Comparison of ENCODE assay signal across 8 mouse cellular contexts in the genomic region with DNA sequence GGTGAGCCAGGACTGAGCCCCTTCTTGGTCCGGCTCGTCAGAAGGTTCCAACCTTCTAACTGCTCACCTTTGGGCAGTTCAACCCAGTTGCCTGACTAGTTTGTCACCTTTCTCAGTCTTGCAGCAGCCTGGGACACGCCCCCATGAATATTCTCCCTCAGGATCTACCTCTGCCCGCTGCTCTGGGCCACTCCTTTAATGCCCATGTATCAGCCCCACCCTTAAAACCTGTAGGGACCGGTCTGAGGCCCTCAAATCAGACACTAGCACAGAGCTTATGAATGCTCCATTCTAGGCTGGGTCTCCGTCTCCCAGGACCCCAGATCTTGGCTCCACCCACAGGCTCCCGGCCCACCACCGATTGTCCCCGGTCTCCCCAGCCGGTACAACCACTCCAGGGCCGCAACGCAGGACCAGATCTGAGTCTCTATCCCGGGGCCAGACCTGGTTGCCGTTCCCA. TPM values are rescaled to one million over a fixed set of nuclear protein-coding genes. Genes with fewer than 3 reads are reported as not detected.
A peak's percentile ranks its signal among the peaks of the same experiment; 100 is the strongest.
DNase-seq lines count a peak whose midpoint lies in the region; ATAC-seq and TF ChIP-seq lines count a peak whose summit lies in the region.

No protein-coding gene starts in this region.

- H3K27me3 ChIP-seq in heart, adult 2 months (ENCODE audit: control insufficient read depth, insufficient read depth, low read length): no peaks in the 10 kb centered on the region
- H3K27me3 ChIP-seq in hindbrain, embryonic 12.5 days: no peaks in the 10 kb centered on the region
- H3K27me3 ChIP-seq in liver, embryonic 16.5 days (ENCODE audit: control insufficient read depth, insufficient read depth, low read depth, low read length): no peaks in the 10 kb centered on the region

- 9% methylated on average over 14 of the region's 14 CpGs for WGBS in heart, adult 2 months
- 11% methylated on average over 14 of the region's 14 CpGs for WGBS in hindbrain, embryonic 12.5 days
- 8% methylated on average over 14 of the region's 14 CpGs for WGBS in liver, embryonic 16.5 days (ENCODE audit: insufficient replicate concordance)

- TF ChIP-seq POLR2A in heart, adult 2 months (IDR thresholded peaks at IDR 0.05; ENCODE audit: insufficient read depth, low read depth, low read length): no peak

- H3K9ac ChIP-seq in heart, adult 2 months (ENCODE audit: low read depth, low read length): peak overlapping the region; percentile 84
- peak overlapping the region; percentile 78 for H3K9ac ChIP-seq in hindbrain, embryonic 12.5 days
- H3K9ac ChIP-seq in liver, embryonic 16.5 days (ENCODE audit: low read depth, low read length): peak overlapping the region; percentile 74

- peaks cover 12% of the 10 kb centered on the region for H3K36me3 ChIP-seq in heart, adult 2 months (ENCODE audit: control insufficient read depth, insufficient read depth, low read length)
- peaks cover 40% of the 10 kb centered on the region for H3K36me3 ChIP-seq in hindbrain, embryonic 12.5 days
- peaks cover 24% of the 10 kb centered on the region for H3K36me3 ChIP-seq in liver, embryonic 16.5 days (ENCODE audit: control insufficient read depth, insufficient read depth)

- intact Hi-C loops in heart, adult 2 months (cut with DNase I): loop anchor here (5.0 to 10.0 kb wide), 2 partner anchors 208 to 970 kb away; a partner anchor contains a TSS
- intact Hi-C loops in heart, postnatal 25 days (cut with DNase I): loop anchor here (10.0 kb wide), 1 partner anchor 850 kb away; a partner anchor contains a TSS

- no peak for TF ChIP-seq EP300 in heart, adult 2 months (IDR thresholded peaks at IDR 0.05; ENCODE audit: insufficient read depth, low read depth, low read length)

- peak; percentile 64; the same call in 1 of the 2 replicates for ATAC-seq in hindbrain, embryonic 12.5 days (ENCODE audit: low FRiP score)
- peak; percentile 33 for ATAC-seq in liver, embryonic 16.5 days (ENCODE audit: low read depth)

- H3K79me2 ChIP-seq in heart, adult 2 months (replicated peaks; ENCODE audit: control insufficient read depth, insufficient read depth, low read length): no peaks in the 10 kb centered on the region; the same call in 1 of the 2 replicates

- no peak for TF ChIP-seq CTCF in heart, adult 2 months (IDR thresholded peaks at IDR 0.05)

- peak overlapping the region; percentile 93 for H3K4me2 ChIP-seq in hindbrain, embryonic 12.5 days (replicated peaks)
- peak overlapping the region; percentile 96 for H3K4me2 ChIP-seq in liver, embryonic 16.5 days (ENCODE audit: low read depth, low read length)

- DNase-seq in heart, adult 2 months: no peak
- no peak for DNase-seq in heart, postnatal 25 days (ENCODE audit: low spot score)
- DNase-seq in ZHBTc4 (ENCODE audit: low read depth, low spot score): peak; percentile 86
- DNase-seq in adrenal gland, adult 18-20 months (ENCODE audit: low spot score in 2 of 2): no peak
- DNase-seq in ovary, adult 18-20 months (ENCODE audit: low spot score): no peak
- no peak for DNase-seq in right cerebral cortex, adult 18-20 months

- no peaks in the 10 kb centered on the region for H3K9me3 ChIP-seq in hindbrain, embryonic 12.5 days (replicated peaks)
- H3K9me3 ChIP-seq in liver, embryonic 16.5 days (replicated peaks; ENCODE audit: control insufficient read depth, low read length): no peaks in the 10 kb centered on the region

- peak overlapping the region; percentile 92 for H3K4me3 ChIP-seq in heart, adult 2 months
- H3K4me3 ChIP-seq in hindbrain, embryonic 12.5 days: peak overlapping the region; percentile 87
- H3K4me3 ChIP-seq in liver, embryonic 16.5 days (ENCODE audit: low read depth, low read length): peak overlapping the region; percentile 87

- peaks cover 14% of the 10 kb centered on the region for H3K4me1 ChIP-seq in heart, adult 2 months (ENCODE audit: control insufficient read depth, insufficient read depth, low read length)
- H3K4me1 ChIP-seq in hindbrain, embryonic 12.5 days: peaks cover 49% of the 10 kb centered on the region
- peaks cover 54% of the 10 kb centered on the region for H3K4me1 ChIP-seq in liver, embryonic 16.5 days (ENCODE audit: control insufficient read depth, low read depth, low read length)

- peak overlapping the region; percentile 78 for H3K27ac ChIP-seq in heart, adult 2 months
- H3K27ac ChIP-seq in hindbrain, embryonic 12.5 days: peak overlapping the region; percentile 70
- peak overlapping the region; percentile 70 for H3K27ac ChIP-seq in liver, embryonic 16.5 days (ENCODE audit: low read length)

RNA-seq across cellular contexts. Expression of a gene that starts 0.6 kb away (rescaled TPM):
- total RNA-seq in heart, adult 2 months (2021): 100 to 1,000 TPM; 496 to 617 TPM
- 580 and 697 TPM in 2 replicates for polyA plus RNA-seq in heart, adult 2 months (2012; rRNA removed)
- total RNA-seq in heart, postnatal 25 days (2021): 100 to 1,000 TPM; 507 to 553 TPM
- polyA plus RNA-seq in hindbrain, embryonic 12.5 days (2016; fragmentation: Nextera tagmentation; extraction: Ambion mirVana): 607 and 682 TPM in 2 replicates
- 460 and 502 TPM in 2 replicates for polyA plus RNA-seq in liver, embryonic 16.5 days (2015; fragmentation: Nextera tagmentation; extraction: Ambion mirVana)
- 100 to 1,000 TPM; 934 to 965 TPM for total RNA-seq in adrenal gland, adult 18-20 months (2021)

RNA-seq across cellular contexts. Expression of a gene that starts 3.1 kb away (rescaled TPM):
- 10 to 100 TPM; 15.9 to 18.2 TPM for total RNA-seq in heart, adult 2 months (2021)
- polyA plus RNA-seq in heart, adult 2 months (2012; rRNA removed): 24.1 and 24.9 TPM in 2 replicates
- total RNA-seq in heart, postnatal 25 days (2021): 10 to 100 TPM; 15.8 to 16.7 TPM
- 28.7 and 30.3 TPM in 2 replicates for polyA plus RNA-seq in hindbrain, embryonic 12.5 days (2016; fragmentation: Nextera tagmentation; extraction: Ambion mirVana)
- 11.0 and 13.9 TPM in 2 replicates for polyA plus RNA-seq in liver, embryonic 16.5 days (2015; fragmentation: Nextera tagmentation; extraction: Ambion mirVana)
- 10 to 100 TPM; 37.7 to 42.0 TPM for total RNA-seq in adrenal gland, adult 18-20 months (2021)

RNA-seq across cellular contexts. Expression of a gene that starts 6.4 kb away (rescaled TPM):
- under 1 TPM; 0.13 to 0.34 TPM for total RNA-seq in heart, adult 2 months (2021)
- 0.64 and 1.1 TPM in 2 replicates for polyA plus RNA-seq in heart, adult 2 months (2012; rRNA removed)
- total RNA-seq in heart, postnatal 25 days (2021): under 1 TPM; 0.20 to 0.34 TPM
- polyA plus RNA-seq in hindbrain, embryonic 12.5 days (2016; fragmentation: Nextera tagmentation; extraction: Ambion mirVana): 0.89 and 1.0 TPM in 2 replicates
- polyA plus RNA-seq in liver, embryonic 16.5 days (2015; fragmentation: Nextera tagmentation; extraction: Ambion mirVana): 0.16 and 0.30 TPM in 2 replicates
- under 1 TPM; 0.30 to 0.35 TPM for total RNA-seq in adrenal gland, adult 18-20 months (2021)

RNA-seq across cellular contexts. Expression of a gene that starts 9.8 kb away (rescaled TPM):
- 100 to 1,000 TPM in 1 of 2 experiments, 1 to 10 TPM in 1; 6.4 to 134 TPM for total RNA-seq in heart, adult 2 months (2021)
- 49.3 and 93.6 TPM in 2 replicates for polyA plus RNA-seq in heart, adult 2 months (2012; rRNA removed)
- 100 to 1,000 TPM in 1 of 2 experiments, 10 to 100 TPM in 1; 13.6 to 153 TPM for total RNA-seq in heart, postnatal 25 days (2021)
- 4.2 and 5.3 TPM in 2 replicates for polyA plus RNA-seq in hindbrain, embryonic 12.5 days (2016; fragmentation: Nextera tagmentation; extraction: Ambion mirVana)
- 0.27 and 0.32 TPM in 2 replicates for polyA plus RNA-seq in liver, embryonic 16.5 days (2015; fragmentation: Nextera tagmentation; extraction: Ambion mirVana)
- 10 to 100 TPM; 64.8 to 96.6 TPM for total RNA-seq in adrenal gland, adult 18-20 months (2021)

RNA-seq across cellular contexts. Expression of a gene that starts 11.0 kb away (rescaled TPM):
- not detected for total RNA-seq in heart, adult 2 months (2021)
- polyA plus RNA-seq in heart, adult 2 months (2012; rRNA removed): not detected in 2 replicates
- total RNA-seq in heart, postnatal 25 days (2021): not detected
- polyA plus RNA-seq in hindbrain, embryonic 12.5 days (2016; fragmentation: Nextera tagmentation; extraction: Ambion mirVana): not detected in 2 replicates
- not detected in 2 replicates for polyA plus RNA-seq in liver, embryonic 16.5 days (2015; fragmentation: Nextera tagmentation; extraction: Ambion mirVana)
- not detected for total RNA-seq in adrenal gland, adult 18-20 months (2021)
